Mouse (Mus musculus) erythroblast, embryonic 14.5 days (primary cell): Measurements from ENCODE around the gene 1700020L24Rik.

Experiments
- GATA1 ChIP-seq: IDR thresholded peaks from 2 replicates; pipeline ENCODE4 v1.6.1; 2012; ENCODE audit warnings: low read length, inconsistent platforms, mixed read lengths
- TAL1 ChIP-seq: IDR thresholded peaks from 3 replicates; pipeline ENCODE4 v1.6.1; 2012; ENCODE audit warnings: low read length, inconsistent platforms, mixed read lengths

GRCm38 (mm10) chr11:83398724-83399123 is 38.8 kb upstream of the 1700020L24Rik start:
- TF ChIP-seq TAL1: no peak
- TF ChIP-seq GATA1: no peak
